Mouse (Mus musculus): Measurements from ENCODE around the gene Rxrb. TPM values are rescaled to one million over a fixed set of nuclear protein-coding genes. Genes with fewer than 3 reads are reported as not detected.
A peak's percentile ranks its signal among the peaks of the same experiment; 100 is the strongest.

Gene Rxrb
- polyA plus RNA-seq, 1 experiment from 2014 or later = 33.4 TPM

GRCm38 (mm10) chr17:34057224-34057623 lies 25.6 kb downstream of the Rxrb start:
- no peak overlapping the region for H3K4me2 ChIP-seq (ENCODE audit: low read length)
- H3K4me3 ChIP-seq (replicated peaks; ENCODE audit: low read depth, low read length) = no peak overlapping the region
- H3K27me3 ChIP-seq (ENCODE audit: control insufficient read depth, insufficient read depth, low read length) = no peaks in the 10 kb centered on the region
- no peaks in the 10 kb centered on the region for H3K9me3 ChIP-seq (ENCODE audit: control insufficient read depth, low read length)
- H3K9ac ChIP-seq (replicated peaks; ENCODE audit: low read length) = no peak overlapping the region
- DNase-seq (no peak), ATAC-seq (ENCODE audit: low FRiP score, low TSS enrichment) (no peak)
- H3K36me3 ChIP-seq (ENCODE audit: control insufficient read depth, insufficient read depth, low read length) = 0 out of 2 replicates have a peak, but pooled peaks cover 7% of the 10 kb centered on the region
- 90% methylated on average over 7 of the region's 7 CpGs for WGBS
- H3K4me1 ChIP-seq (ENCODE audit: control insufficient read depth, insufficient read depth, low read length) = no peaks in the 10 kb centered on the region
- no peak overlapping the region for H3K27ac ChIP-seq (replicated peaks; ENCODE audit: low read depth, low read length)

GRCm38 (mm10) chr17:34068864-34069263 lies 37.3 kb downstream of the Rxrb start:
- ATAC-seq (ENCODE audit: low FRiP score, low TSS enrichment) (no peak), DNase-seq (no peak)
- WGBS = 50% methylated on average over 3 of the region's 3 CpGs
- Histone ChIP-seq H3K27me3 (ENCODE audit: control insufficient read depth, insufficient read depth, low read length) (no peaks in the 10 kb centered on the region), H3K27ac (replicated peaks; ENCODE audit: low read depth, low read length) (no peak overlapping the region), H3K4me2 (ENCODE audit: low read length) (no peak overlapping the region), H3K4me1 (ENCODE audit: control insufficient read depth, insufficient read depth, low read length) (no peaks in the 10 kb centered on the region), H3K36me3 (ENCODE audit: control insufficient read depth, insufficient read depth, low read length) (no peaks in the 10 kb centered on the region), H3K4me3 (replicated peaks; ENCODE audit: low read depth, low read length) (no peak overlapping the region), H3K9ac (replicated peaks; ENCODE audit: low read length) (no peak overlapping the region), H3K9me3 (ENCODE audit: control insufficient read depth, low read length) (no peaks in the 10 kb centered on the region)

- ATAC-seq (ENCODE audit: low FRiP score, low TSS enrichment) (no peak), DNase-seq (no peak)
- Histone ChIP-seq H3K4me3 (replicated peaks; ENCODE audit: low read depth, low read length) (no peak overlapping the region), H3K9me3 (ENCODE audit: control insufficient read depth, low read length) (no peaks in the 10 kb centered on the region), H3K36me3 (ENCODE audit: control insufficient read depth, insufficient read depth, low read length) (no peaks in the 10 kb centered on the region), H3K4me1 (ENCODE audit: control insufficient read depth, insufficient read depth, low read length) (no peaks in the 10 kb centered on the region), H3K9ac (replicated peaks; ENCODE audit: low read length) (no peak overlapping the region), H3K4me2 (ENCODE audit: low read length) (no peak overlapping the region), H3K27ac (replicated peaks; ENCODE audit: low read depth, low read length) (no peak overlapping the region), H3K27me3 (ENCODE audit: control insufficient read depth, insufficient read depth, low read length) (peaks cover 2% of the 10 kb centered on the region; the same call in 1 of the 2 replicates)
- 79% methylated on average over 5 of the region's 5 CpGs for WGBS
These were observed 40.5 kb downstream of the Rxrb start for GRCm38 (mm10) chr17:34072091-34072490.

- DNase-seq = peak; percentile 83
These were observed 43.7 kb downstream of the Rxrb start for GRCm38 (mm10) chr17:34075271-34075670.

GRCm38 (mm10) chr17:34077549-34077948 lies 45.9 kb downstream of the Rxrb start:
- H3K27ac ChIP-seq (replicated peaks; ENCODE audit: low read depth, low read length) = no peak overlapping the region
- H3K9me3 ChIP-seq (ENCODE audit: control insufficient read depth, low read length) = no peaks in the 10 kb centered on the region
- no peak overlapping the region for H3K4me2 ChIP-seq (ENCODE audit: low read length)
- no peak overlapping the region for H3K9ac ChIP-seq (replicated peaks; ENCODE audit: low read length)
- peaks cover 3% of the 10 kb centered on the region; the same call in 1 of the 2 replicates for H3K27me3 ChIP-seq (ENCODE audit: control insufficient read depth, insufficient read depth, low read length)
- H3K36me3 ChIP-seq (ENCODE audit: control insufficient read depth, insufficient read depth, low read length) = no peaks in the 10 kb centered on the region
- ATAC-seq (ENCODE audit: low FRiP score, low TSS enrichment) = no peak
- H3K4me1 ChIP-seq (ENCODE audit: control insufficient read depth, insufficient read depth, low read length) = no peaks in the 10 kb centered on the region
- 2% methylated on average over 9 of the region's 9 CpGs for WGBS
- H3K4me3 ChIP-seq (replicated peaks; ENCODE audit: low read depth, low read length) = no peak overlapping the region
- peak; percentile 94 for DNase-seq

More at GRCm38 (mm10) chr17:34075271-34075670, 43.7 kb downstream of the Rxrb start:
- Histone ChIP-seq H3K4me1 (ENCODE audit: control insufficient read depth, insufficient read depth, low read length) (no peaks in the 10 kb centered on the region), H3K4me3 (replicated peaks; ENCODE audit: low read depth, low read length) (no peak overlapping the region), H3K36me3 (ENCODE audit: control insufficient read depth, insufficient read depth, low read length) (no peaks in the 10 kb centered on the region), H3K27ac (replicated peaks; ENCODE audit: low read depth, low read length) (no peak overlapping the region), H3K4me2 (ENCODE audit: low read length) (no peak overlapping the region), H3K9ac (replicated peaks; ENCODE audit: low read length) (no peak overlapping the region), H3K27me3 (ENCODE audit: control insufficient read depth, insufficient read depth, low read length) (peaks cover 3% of the 10 kb centered on the region; the same call in 1 of the 2 replicates), H3K9me3 (ENCODE audit: control insufficient read depth, low read length) (no peaks in the 10 kb centered on the region)
- no peak for ATAC-seq (ENCODE audit: low FRiP score, low TSS enrichment)
- WGBS = 46% methylated on average over 7 of the region's 7 CpGs

- peaks cover 3% of the 10 kb centered on the region; the same call in 1 of the 2 replicates for H3K27me3 ChIP-seq (ENCODE audit: control insufficient read depth, insufficient read depth, low read length)
- DNase-seq (no peak), ATAC-seq (ENCODE audit: low FRiP score, low TSS enrichment) (no peak)
- H3K4me1 ChIP-seq (ENCODE audit: control insufficient read depth, insufficient read depth, low read length) = no peaks in the 10 kb centered on the region
- H3K9me3 ChIP-seq (ENCODE audit: control insufficient read depth, low read length) = no peaks in the 10 kb centered on the region
- H3K27ac ChIP-seq (replicated peaks; ENCODE audit: low read depth, low read length) = no peak overlapping the region
- H3K36me3 ChIP-seq (ENCODE audit: control insufficient read depth, insufficient read depth, low read length) = no peaks in the 10 kb centered on the region
- no peak overlapping the region for H3K9ac ChIP-seq (replicated peaks; ENCODE audit: low read length)
- no peak overlapping the region for H3K4me2 ChIP-seq (ENCODE audit: low read length)
- no peak overlapping the region for H3K4me3 ChIP-seq (replicated peaks; ENCODE audit: low read depth, low read length)
- 68% methylated on average over 4 of the region's 4 CpGs for whole genome bisulfite sequencing
These were observed 46.5 kb downstream of the Rxrb start for GRCm38 (mm10) chr17:34078148-34078547.

GRCm38 (mm10) chr17:34079002-34079401 lies 47.4 kb downstream of the Rxrb start:
- WGBS = 92% methylated on average over 11 of the region's 11 CpGs
- peaks cover 3% of the 10 kb centered on the region; the same call in 1 of the 2 replicates for H3K27me3 ChIP-seq (ENCODE audit: control insufficient read depth, insufficient read depth, low read length)
- ATAC-seq (ENCODE audit: low FRiP score, low TSS enrichment) = no peak
- no peak overlapping the region for H3K4me2 ChIP-seq (ENCODE audit: low read length)
- no peak overlapping the region for H3K27ac ChIP-seq (replicated peaks; ENCODE audit: low read depth, low read length)
- no peaks in the 10 kb centered on the region for H3K9me3 ChIP-seq (ENCODE audit: control insufficient read depth, low read length)
- no peak overlapping the region for H3K9ac ChIP-seq (replicated peaks; ENCODE audit: low read length)
- no peak for DNase-seq
- no peaks in the 10 kb centered on the region for H3K4me1 ChIP-seq (ENCODE audit: control insufficient read depth, insufficient read depth, low read length)
- H3K4me3 ChIP-seq (replicated peaks; ENCODE audit: low read depth, low read length) = no peak overlapping the region
- H3K36me3 ChIP-seq (ENCODE audit: control insufficient read depth, insufficient read depth, low read length) = no peaks in the 10 kb centered on the region

- peak; percentile 76 for DNase-seq
- no peaks in the 10 kb centered on the region for H3K9me3 ChIP-seq (ENCODE audit: control insufficient read depth, low read length)
- H3K36me3 ChIP-seq (ENCODE audit: control insufficient read depth, insufficient read depth, low read length) = no peaks in the 10 kb centered on the region
- H3K27me3 ChIP-seq (ENCODE audit: control insufficient read depth, insufficient read depth, low read length) = peaks cover 3% of the 10 kb centered on the region; the same call in 1 of the 2 replicates
- no peak overlapping the region for H3K4me2 ChIP-seq (ENCODE audit: low read length)
- no peak overlapping the region for H3K4me3 ChIP-seq (replicated peaks; ENCODE audit: low read depth, low read length)
- peak; percentile 80 for ATAC-seq (ENCODE audit: low FRiP score, low TSS enrichment)
- H3K9ac ChIP-seq (replicated peaks; ENCODE audit: low read length) = no peak overlapping the region
- 15% methylated on average over 5 of the region's 5 CpGs for WGBS
- no peaks in the 10 kb centered on the region for H3K4me1 ChIP-seq (ENCODE audit: control insufficient read depth, insufficient read depth, low read length)
- no peak overlapping the region for H3K27ac ChIP-seq (replicated peaks; ENCODE audit: low read depth, low read length)
These were observed 48.0 kb downstream of the Rxrb start for GRCm38 (mm10) chr17:34079621-34080020.

- H3K9ac ChIP-seq (replicated peaks; ENCODE audit: low read length) = no peak overlapping the region
- H3K4me2 ChIP-seq (ENCODE audit: low read length) = no peak overlapping the region
- DNase-seq (peak; percentile 18), ATAC-seq (ENCODE audit: low FRiP score, low TSS enrichment) (no peak)
- no peak overlapping the region for H3K27ac ChIP-seq (replicated peaks; ENCODE audit: low read depth, low read length)
- WGBS = 3% methylated on average over 8 of the region's 8 CpGs
- no peaks in the 10 kb centered on the region for H3K27me3 ChIP-seq (ENCODE audit: control insufficient read depth, insufficient read depth, low read length)
- no peaks in the 10 kb centered on the region for H3K4me1 ChIP-seq (ENCODE audit: control insufficient read depth, insufficient read depth, low read length)
- H3K4me3 ChIP-seq (replicated peaks; ENCODE audit: low read depth, low read length) = no peak overlapping the region
- H3K36me3 ChIP-seq (ENCODE audit: control insufficient read depth, insufficient read depth, low read length) = no peaks in the 10 kb centered on the region
- no peaks in the 10 kb centered on the region for H3K9me3 ChIP-seq (ENCODE audit: control insufficient read depth, low read length)
These were observed 51.5 kb downstream of the Rxrb start for GRCm38 (mm10) chr17:34083104-34083503.
